Mouse (Mus musculus): ENCODE data around the gene Filip1l. TPM values are rescaled to one million over a fixed set of nuclear protein-coding genes. Genes with fewer than 3 reads are reported as not detected.
A peak's percentile ranks its signal among the peaks of the same experiment; 100 is the strongest.

Gene Filip1l
- polyA plus RNA-seq, 1 experiment from 2014 or later: 38.2 TPM

GRCm38 (mm10) chr16:57469301-57469700 is 116.4 kb downstream of the Filip1l start:
- Histone ChIP-seq H3K4me1 (replicated peaks; ENCODE audit: control insufficient read depth, insufficient read depth, low read length) (peaks cover 4% of the 10 kb centered on the region; the same call in 1 of the 2 replicates), H3K9ac (ENCODE audit: low read length) (no peak overlapping the region), H3K27ac (ENCODE audit: low read depth) (no peak overlapping the region), H3K4me3 (ENCODE audit: low read depth, low read length) (no peak overlapping the region), H3K36me3 (ENCODE audit: control insufficient read depth, insufficient read depth, low read length) (no peaks in the 10 kb centered on the region), H3K4me2 (ENCODE audit: low read length) (no peak overlapping the region), H3K27me3 (replicated peaks; ENCODE audit: control insufficient read depth, insufficient read depth, low read length) (no peaks in the 10 kb centered on the region), H3K9me3 (ENCODE audit: control insufficient read depth, low read length) (no peaks in the 10 kb centered on the region)
- no peak for DNase-seq (ENCODE audit: low spot score)
- 57% methylated on average over 4 of the region's 4 CpGs for WGBS
- no peak for ATAC-seq (replicated peaks; ENCODE audit: low FRiP score, low TSS enrichment, low read depth)

GRCm38 (mm10) chr16:57469869-57470268 is 117.0 kb downstream of the Filip1l start:
- no peaks in the 10 kb centered on the region for H3K36me3 ChIP-seq (ENCODE audit: control insufficient read depth, insufficient read depth, low read length)
- H3K27ac ChIP-seq (ENCODE audit: low read depth): no peak overlapping the region
- no peak overlapping the region for H3K9ac ChIP-seq (ENCODE audit: low read length)
- H3K9me3 ChIP-seq (ENCODE audit: control insufficient read depth, low read length): no peaks in the 10 kb centered on the region
- peaks cover 4% of the 10 kb centered on the region; the same call in 1 of the 2 replicates for H3K4me1 ChIP-seq (replicated peaks; ENCODE audit: control insufficient read depth, insufficient read depth, low read length)
- H3K4me3 ChIP-seq (ENCODE audit: low read depth, low read length): no peak overlapping the region
- DNase-seq (ENCODE audit: low spot score): no peak
- ATAC-seq (replicated peaks; ENCODE audit: low FRiP score, low TSS enrichment, low read depth): no peak
- H3K4me2 ChIP-seq (ENCODE audit: low read length): no peak overlapping the region
- no peaks in the 10 kb centered on the region for H3K27me3 ChIP-seq (replicated peaks; ENCODE audit: control insufficient read depth, insufficient read depth, low read length)
- WGBS: 79% methylated on average over 2 of the region's 2 CpGs

GRCm38 (mm10) chr16:57470286-57470830 is 117.5 kb downstream of the Filip1l start:
- ATAC-seq (replicated peaks; ENCODE audit: low FRiP score, low TSS enrichment, low read depth) (no peak), DNase-seq (ENCODE audit: low spot score) (no peak)
- Histone ChIP-seq H3K4me1 (replicated peaks; ENCODE audit: control insufficient read depth, insufficient read depth, low read length) (peaks cover 4% of the 10 kb centered on the region; the same call in 1 of the 2 replicates), H3K27me3 (replicated peaks; ENCODE audit: control insufficient read depth, insufficient read depth, low read length) (no peaks in the 10 kb centered on the region), H3K9ac (ENCODE audit: low read length) (no peak overlapping the region), H3K36me3 (ENCODE audit: control insufficient read depth, insufficient read depth, low read length) (no peaks in the 10 kb centered on the region), H3K27ac (ENCODE audit: low read depth) (no peak overlapping the region), H3K4me3 (ENCODE audit: low read depth, low read length) (no peak overlapping the region), H3K9me3 (ENCODE audit: control insufficient read depth, low read length) (no peaks in the 10 kb centered on the region), H3K4me2 (ENCODE audit: low read length) (no peak overlapping the region)
- WGBS: 89% methylated on average over 12 of the region's 12 CpGs

- Histone ChIP-seq H3K27ac (ENCODE audit: low read depth) (no peak overlapping the region), H3K4me2 (ENCODE audit: low read length) (no peak overlapping the region), H3K4me1 (replicated peaks; ENCODE audit: control insufficient read depth, insufficient read depth, low read length) (peaks cover 4% of the 10 kb centered on the region; the same call in 1 of the 2 replicates), H3K27me3 (replicated peaks; ENCODE audit: control insufficient read depth, insufficient read depth, low read length) (no peaks in the 10 kb centered on the region), H3K36me3 (ENCODE audit: control insufficient read depth, insufficient read depth, low read length) (no peaks in the 10 kb centered on the region), H3K4me3 (ENCODE audit: low read depth, low read length) (no peak overlapping the region), H3K9ac (ENCODE audit: low read length) (no peak overlapping the region), H3K9me3 (ENCODE audit: control insufficient read depth, low read length) (0 out of 2 replicates have a peak, but pooled peaks cover 2% of the 10 kb centered on the region)
- DNase-seq (ENCODE audit: low spot score) (no peak), ATAC-seq (replicated peaks; ENCODE audit: low FRiP score, low TSS enrichment, low read depth) (no peak)
Observed at GRCm38 (mm10) chr16:57471071-57471470, 118.2 kb downstream of the Filip1l start.

- Histone ChIP-seq H3K4me1 (replicated peaks; ENCODE audit: control insufficient read depth, insufficient read depth, low read length) (peaks cover 4% of the 10 kb centered on the region; the same call in 1 of the 2 replicates), H3K9ac (ENCODE audit: low read length) (no peak overlapping the region), H3K4me3 (ENCODE audit: low read depth, low read length) (no peak overlapping the region), H3K27ac (ENCODE audit: low read depth) (no peak overlapping the region), H3K4me2 (ENCODE audit: low read length) (no peak overlapping the region), H3K36me3 (ENCODE audit: control insufficient read depth, insufficient read depth, low read length) (no peaks in the 10 kb centered on the region), H3K27me3 (replicated peaks; ENCODE audit: control insufficient read depth, insufficient read depth, low read length) (no peaks in the 10 kb centered on the region), H3K9me3 (ENCODE audit: control insufficient read depth, low read length) (peaks cover 6% of the 10 kb centered on the region; the same call in 1 of the 2 replicates)
- ATAC-seq (replicated peaks; ENCODE audit: low FRiP score, low TSS enrichment, low read depth): no peak
- no peak for DNase-seq (ENCODE audit: low spot score)
- 42% methylated on average over 10 of the region's 10 CpGs for WGBS
Observed at GRCm38 (mm10) chr16:57473415-57474085, 120.7 kb downstream of the Filip1l start.

- WGBS: 82% methylated on average over 2 of the region's 2 CpGs
- Histone ChIP-seq H3K4me3 (ENCODE audit: low read depth, low read length) (no peak overlapping the region), H3K4me2 (ENCODE audit: low read length) (no peak overlapping the region), H3K27ac (ENCODE audit: low read depth) (no peak overlapping the region), H3K9ac (ENCODE audit: low read length) (no peak overlapping the region), H3K4me1 (replicated peaks; ENCODE audit: control insufficient read depth, insufficient read depth, low read length) (peaks cover 8% of the 10 kb centered on the region; the same call in 1 of the 2 replicates), H3K9me3 (ENCODE audit: control insufficient read depth, low read length) (peaks cover 6% of the 10 kb centered on the region; the same call in 1 of the 2 replicates), H3K36me3 (ENCODE audit: control insufficient read depth, insufficient read depth, low read length) (no peaks in the 10 kb centered on the region), H3K27me3 (replicated peaks; ENCODE audit: control insufficient read depth, insufficient read depth, low read length) (no peaks in the 10 kb centered on the region)
- ATAC-seq (replicated peaks; ENCODE audit: low FRiP score, low TSS enrichment, low read depth): no peak
- no peak for DNase-seq (ENCODE audit: low spot score)
Observed at GRCm38 (mm10) chr16:57478451-57478850, 125.6 kb downstream of the Filip1l start.

GRCm38 (mm10) chr16:57479776-57480175 is 126.9 kb downstream of the Filip1l start:
- no peaks in the 10 kb centered on the region for H3K27me3 ChIP-seq (replicated peaks; ENCODE audit: control insufficient read depth, insufficient read depth, low read length)
- no peak overlapping the region for H3K9ac ChIP-seq (ENCODE audit: low read length)
- H3K27ac ChIP-seq (ENCODE audit: low read depth): no peak overlapping the region
- H3K36me3 ChIP-seq (ENCODE audit: control insufficient read depth, insufficient read depth, low read length): no peaks in the 10 kb centered on the region
- DNase-seq (ENCODE audit: low spot score) (no peak), ATAC-seq (replicated peaks; ENCODE audit: low FRiP score, low TSS enrichment, low read depth) (peak; percentile 56)
- no peak overlapping the region for H3K4me3 ChIP-seq (ENCODE audit: low read depth, low read length)
- peaks cover 6% of the 10 kb centered on the region; the same call in 1 of the 2 replicates for H3K9me3 ChIP-seq (ENCODE audit: control insufficient read depth, low read length)
- no peak overlapping the region for H3K4me2 ChIP-seq (ENCODE audit: low read length)
- WGBS: 41% methylated on average over 5 of the region's 5 CpGs
- H3K4me1 ChIP-seq (replicated peaks; ENCODE audit: control insufficient read depth, insufficient read depth, low read length): peaks cover 16% of the 10 kb centered on the region; the same call in 1 of the 2 replicates

GRCm38 (mm10) chr16:57482264-57482663 is 129.4 kb downstream of the Filip1l start:
- ATAC-seq (replicated peaks; ENCODE audit: low FRiP score, low TSS enrichment, low read depth): no peak
- H3K9ac ChIP-seq (ENCODE audit: low read length): no peak overlapping the region
- no peak for DNase-seq (ENCODE audit: low spot score)
- no peaks in the 10 kb centered on the region for H3K9me3 ChIP-seq (ENCODE audit: control insufficient read depth, low read length)
- H3K4me1 ChIP-seq (replicated peaks; ENCODE audit: control insufficient read depth, insufficient read depth, low read length): peaks cover 16% of the 10 kb centered on the region; the same call in 1 of the 2 replicates
- H3K27ac ChIP-seq (ENCODE audit: low read depth): no peak overlapping the region
- H3K36me3 ChIP-seq (ENCODE audit: control insufficient read depth, insufficient read depth, low read length): no peaks in the 10 kb centered on the region
- H3K27me3 ChIP-seq (replicated peaks; ENCODE audit: control insufficient read depth, insufficient read depth, low read length): no peaks in the 10 kb centered on the region
- H3K4me2 ChIP-seq (ENCODE audit: low read length): no peak overlapping the region
- 69% methylated on average over 6 of the region's 6 CpGs for WGBS
- no peak overlapping the region for H3K4me3 ChIP-seq (ENCODE audit: low read depth, low read length)
